Mouse (Mus musculus): ENCODE results near the gene Jade1. TPM values are rescaled to one million over a fixed set of nuclear protein-coding genes. Genes with fewer than 3 reads are reported as not detected.

Jade1 gene
- polyA plus RNA-seq, 1 experiment from 2014 or later = 15.9 TPM

- H3K27me3 ChIP-seq = no peaks in the 10 kb centered on the region
- no peaks in the 10 kb centered on the region for H3K36me3 ChIP-seq
- H3K27ac ChIP-seq = no peak overlapping the region
- H3K9ac ChIP-seq = no peak overlapping the region
- peaks cover 7% of the 10 kb centered on the region for H3K4me1 ChIP-seq (replicated peaks)
- no peak for ATAC-seq (replicated peaks; ENCODE audit: insufficient number of reproducible peaks, insufficient read depth, low FRiP score, low read depth)
- H3K4me3 ChIP-seq = no peak overlapping the region
- no peak overlapping the region for H3K4me2 ChIP-seq
- 34% methylated on average over 11 of the region's 11 CpGs for WGBS
- no peaks in the 10 kb centered on the region for H3K9me3 ChIP-seq (replicated peaks)
Observed at GRCm38 (mm10) chr3:41552777-41553548, 2.6 kb upstream of the Jade1 start.

- no peak for ATAC-seq (replicated peaks; ENCODE audit: insufficient number of reproducible peaks, insufficient read depth, low FRiP score, low read depth)
- H3K9ac ChIP-seq = no peak overlapping the region
- H3K4me3 ChIP-seq = no peak overlapping the region
- peaks cover 7% of the 10 kb centered on the region for H3K4me1 ChIP-seq (replicated peaks)
- H3K9me3 ChIP-seq (replicated peaks) = no peaks in the 10 kb centered on the region
- no peak overlapping the region for H3K27ac ChIP-seq
- no peaks in the 10 kb centered on the region for H3K27me3 ChIP-seq
- WGBS = 38% methylated on average over 4 of the region's 4 CpGs
- no peak overlapping the region for H3K4me2 ChIP-seq
- H3K36me3 ChIP-seq = no peaks in the 10 kb centered on the region
Observed at GRCm38 (mm10) chr3:41553681-41554080, 1.9 kb upstream of the Jade1 start.

GRCm38 (mm10) chr3:41554480-41555475 lies 753 bp upstream of the Jade1 start:
- no peak for ATAC-seq (replicated peaks; ENCODE audit: insufficient number of reproducible peaks, insufficient read depth, low FRiP score, low read depth)
- Histone ChIP-seq H3K36me3 (no peaks in the 10 kb centered on the region), H3K9ac (no peak overlapping the region), H3K27ac (no peak overlapping the region), H3K4me1 (replicated peaks) (peaks cover 7% of the 10 kb centered on the region), H3K27me3 (no peaks in the 10 kb centered on the region), H3K4me2 (no peak overlapping the region), H3K4me3 (no peak overlapping the region), H3K9me3 (replicated peaks) (no peaks in the 10 kb centered on the region)
- 88% methylated on average over 24 of the region's 24 CpGs for WGBS

DNA sequence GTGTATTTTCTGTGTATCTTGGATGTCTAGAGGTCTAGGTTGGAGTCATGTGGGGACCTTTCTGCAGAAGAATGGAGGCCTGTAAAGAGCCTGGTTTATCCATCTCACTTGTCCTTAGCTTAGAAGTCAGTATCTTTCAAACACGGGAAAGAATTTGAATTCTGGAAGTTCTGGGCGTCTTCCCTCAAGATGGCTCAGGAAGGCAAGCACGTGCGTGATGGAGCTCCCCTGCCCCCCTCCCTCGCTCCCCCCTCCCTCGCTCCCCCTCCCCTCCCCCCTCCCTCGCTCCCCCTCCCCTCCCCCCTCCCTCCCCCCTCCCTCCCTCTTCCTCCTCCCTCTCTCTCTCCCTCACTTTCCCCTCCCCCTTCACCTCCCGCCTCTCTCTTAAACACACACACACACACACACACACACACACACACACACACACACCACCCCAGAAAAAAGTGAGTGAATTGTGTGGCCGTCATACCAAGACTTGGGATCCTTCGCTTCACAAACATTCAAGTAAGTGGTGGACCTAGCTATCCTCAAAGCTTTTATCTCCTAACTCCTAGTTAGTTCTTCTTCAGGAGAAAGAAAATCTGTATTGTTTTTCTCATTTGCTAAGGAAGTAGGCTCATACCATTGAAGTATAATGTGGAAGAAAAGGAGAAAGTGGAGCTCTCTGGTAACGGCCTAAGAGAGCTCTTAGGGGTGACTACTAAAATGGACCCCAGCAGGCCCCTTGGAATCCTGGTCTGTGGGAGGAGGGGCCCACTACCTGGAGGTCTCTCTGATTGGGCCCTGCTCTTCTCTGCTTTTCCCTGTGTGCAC lies 1.1 kb downstream of the Jade1 start:
- H3K9ac ChIP-seq = no peak overlapping the region
- H3K27me3 ChIP-seq = no peaks in the 10 kb centered on the region
- no peak overlapping the region for H3K27ac ChIP-seq
- no peaks in the 10 kb centered on the region for H3K9me3 ChIP-seq (replicated peaks)
- WGBS = 96% methylated on average over 7 of the region's 11 CpGs
- ATAC-seq (replicated peaks; ENCODE audit: insufficient number of reproducible peaks, insufficient read depth, low FRiP score, low read depth) = no peak
- H3K36me3 ChIP-seq = no peaks in the 10 kb centered on the region
- no peak overlapping the region for H3K4me2 ChIP-seq
- peaks cover 7% of the 10 kb centered on the region for H3K4me1 ChIP-seq (replicated peaks)
- no peak overlapping the region for H3K4me3 ChIP-seq

DNA sequence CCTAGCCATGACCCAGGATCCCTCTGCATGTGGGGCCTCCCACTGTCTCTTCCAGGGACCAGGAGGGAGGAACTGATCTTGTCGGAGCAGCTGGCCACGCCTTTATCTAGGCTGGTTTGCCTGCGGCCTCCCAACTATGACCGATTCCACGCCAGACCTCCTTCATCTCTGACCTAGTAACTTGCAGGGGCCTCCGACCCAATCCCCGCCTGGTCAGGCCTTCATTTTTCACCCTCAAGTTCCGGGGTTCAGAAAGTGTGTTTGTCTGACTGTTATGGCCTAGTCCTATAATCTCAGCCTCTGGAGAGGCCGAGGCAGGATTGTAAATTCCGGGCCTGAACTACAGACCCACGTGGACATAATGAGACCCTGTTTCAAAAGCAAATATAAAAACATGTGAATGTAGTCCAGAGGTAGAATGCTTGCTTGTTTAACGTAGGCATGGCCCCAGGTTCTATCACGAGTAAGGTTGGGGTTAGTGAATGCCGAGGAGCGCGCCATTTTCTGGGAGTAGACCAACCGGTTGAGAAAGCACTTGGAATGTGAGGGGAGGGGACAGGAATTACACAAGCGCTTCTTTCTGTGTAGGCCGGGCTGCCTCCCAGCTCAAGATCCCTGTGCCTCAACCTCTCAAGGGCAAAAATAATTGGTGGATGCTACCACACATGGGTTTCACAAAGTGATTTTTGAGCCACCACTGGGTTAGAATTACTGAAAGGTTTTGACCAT lies 1.9 kb downstream of the Jade1 start:
- 92% methylated on average over 19 of the region's 19 CpGs for WGBS
- Histone ChIP-seq H3K4me1 (replicated peaks) (peaks cover 7% of the 10 kb centered on the region), H3K36me3 (no peaks in the 10 kb centered on the region), H3K27me3 (no peaks in the 10 kb centered on the region), H3K27ac (no peak overlapping the region), H3K9me3 (replicated peaks) (no peaks in the 10 kb centered on the region), H3K4me3 (no peak overlapping the region), H3K9ac (no peak overlapping the region), H3K4me2 (no peak overlapping the region)
- no peak for ATAC-seq (replicated peaks; ENCODE audit: insufficient number of reproducible peaks, insufficient read depth, low FRiP score, low read depth)

DNA sequence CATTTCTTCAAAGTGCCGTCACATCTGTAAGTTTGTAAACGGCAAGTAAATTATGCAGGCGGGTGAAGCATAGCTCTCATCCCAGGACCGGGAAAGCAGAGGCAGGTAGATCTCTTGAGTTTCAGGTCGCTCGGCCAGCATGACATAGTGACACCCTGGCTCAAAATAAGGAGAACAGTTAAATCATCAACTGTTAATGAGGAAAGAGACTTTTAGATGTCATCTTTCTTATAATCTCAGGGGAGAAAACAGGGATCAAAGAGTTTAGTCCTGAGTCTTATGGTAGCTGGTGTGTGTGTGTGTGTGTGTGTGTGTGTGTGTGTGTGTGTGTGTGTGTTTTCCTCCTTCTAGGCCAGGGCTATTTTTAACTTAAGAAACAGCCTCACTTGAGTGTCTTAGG lies 5.0 kb downstream of the Jade1 start:
- no peak overlapping the region for H3K9ac ChIP-seq
- no peak for ATAC-seq (replicated peaks; ENCODE audit: insufficient number of reproducible peaks, insufficient read depth, low FRiP score, low read depth)
- no peak overlapping the region for H3K4me2 ChIP-seq
- no peaks in the 10 kb centered on the region for H3K9me3 ChIP-seq (replicated peaks)
- H3K27me3 ChIP-seq = no peaks in the 10 kb centered on the region
- H3K27ac ChIP-seq = no peak overlapping the region
- peaks cover 8% of the 10 kb centered on the region for H3K4me1 ChIP-seq (replicated peaks)
- H3K4me3 ChIP-seq = no peak overlapping the region
- WGBS = 85% methylated on average over 6 of the region's 6 CpGs
- no peaks in the 10 kb centered on the region for H3K36me3 ChIP-seq

- Histone ChIP-seq H3K9me3 (replicated peaks) (no peaks in the 10 kb centered on the region), H3K4me3 (no peak overlapping the region), H3K27ac (no peak overlapping the region), H3K9ac (no peak overlapping the region), H3K4me1 (replicated peaks) (peaks cover 13% of the 10 kb centered on the region), H3K27me3 (no peaks in the 10 kb centered on the region), H3K36me3 (no peaks in the 10 kb centered on the region), H3K4me2 (no peak overlapping the region)
- 90% methylated on average over 5 of the region's 5 CpGs for WGBS
- no peak for ATAC-seq (replicated peaks; ENCODE audit: insufficient number of reproducible peaks, insufficient read depth, low FRiP score, low read depth)
Observed at GRCm38 (mm10) chr3:41561787-41562186, 6.3 kb downstream of the Jade1 start.

GRCm38 (mm10) chr3:41563211-41563931 lies 7.8 kb downstream of the Jade1 start:
- no peaks in the 10 kb centered on the region for H3K9me3 ChIP-seq (replicated peaks)
- H3K4me1 ChIP-seq (replicated peaks) = peaks cover 17% of the 10 kb centered on the region
- H3K4me2 ChIP-seq = peak overlapping the region; percentile 89
- H3K9ac ChIP-seq = peak overlapping the region; percentile 91
- H3K4me3 ChIP-seq = peak overlapping the region; percentile 89
- under 1% methylated on average over 81 of the region's 81 CpGs for WGBS
- peak; percentile 70 for ATAC-seq (replicated peaks; ENCODE audit: insufficient number of reproducible peaks, insufficient read depth, low FRiP score, low read depth)
- no peaks in the 10 kb centered on the region for H3K36me3 ChIP-seq
- peak overlapping the region; percentile 98 for H3K27ac ChIP-seq
- H3K27me3 ChIP-seq = no peaks in the 10 kb centered on the region

GRCm38 (mm10) chr3:41563997-41564396 lies 8.5 kb downstream of the Jade1 start:
- Histone ChIP-seq H3K4me2 (peak overlapping the region; percentile 89), H3K9ac (peak overlapping the region; percentile 91), H3K9me3 (replicated peaks) (no peaks in the 10 kb centered on the region), H3K27me3 (no peaks in the 10 kb centered on the region), H3K4me3 (peak overlapping the region; percentile 89), H3K27ac (peak overlapping the region; percentile 98), H3K36me3 (no peaks in the 10 kb centered on the region), H3K4me1 (replicated peaks) (peaks cover 17% of the 10 kb centered on the region)
- WGBS = under 1% methylated on average over 7 of the region's 7 CpGs
- ATAC-seq (replicated peaks; ENCODE audit: insufficient number of reproducible peaks, insufficient read depth, low FRiP score, low read depth) = no peak

Measured in heart, embryonic 15.5 days (tissue).